Mouse (Mus musculus) urinary bladder, postnatal 10 days (tissue): ENCODE results near the gene Ppfia4.

Experiments
- DNase-seq: peaks from one replicate; pipeline ENCODE4 v3.0.0; 2022; ENCODE audit warnings: low spot score

Gene Ppfia4

DNA sequence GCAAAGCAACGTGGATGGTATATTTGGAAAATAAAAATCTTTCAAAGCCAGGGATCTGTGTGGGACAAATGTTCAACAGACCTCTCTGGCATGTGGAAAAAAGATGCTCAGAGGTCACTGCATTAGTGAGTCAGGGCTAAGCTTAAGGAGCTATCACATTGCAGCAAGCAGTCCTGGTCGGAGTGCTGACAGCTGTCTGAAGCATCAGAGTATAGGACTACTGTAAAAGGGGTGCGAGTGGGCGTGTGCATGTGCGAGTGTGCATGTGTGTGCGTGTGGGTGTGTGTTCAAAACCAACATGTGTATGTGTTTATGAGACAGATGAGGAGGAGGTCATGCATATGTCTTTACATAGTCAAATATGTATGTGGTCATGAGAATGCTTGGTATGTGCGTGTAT is 6.4 kb upstream of the Ppfia4 start:
- DNase-seq = no peak

DNA sequence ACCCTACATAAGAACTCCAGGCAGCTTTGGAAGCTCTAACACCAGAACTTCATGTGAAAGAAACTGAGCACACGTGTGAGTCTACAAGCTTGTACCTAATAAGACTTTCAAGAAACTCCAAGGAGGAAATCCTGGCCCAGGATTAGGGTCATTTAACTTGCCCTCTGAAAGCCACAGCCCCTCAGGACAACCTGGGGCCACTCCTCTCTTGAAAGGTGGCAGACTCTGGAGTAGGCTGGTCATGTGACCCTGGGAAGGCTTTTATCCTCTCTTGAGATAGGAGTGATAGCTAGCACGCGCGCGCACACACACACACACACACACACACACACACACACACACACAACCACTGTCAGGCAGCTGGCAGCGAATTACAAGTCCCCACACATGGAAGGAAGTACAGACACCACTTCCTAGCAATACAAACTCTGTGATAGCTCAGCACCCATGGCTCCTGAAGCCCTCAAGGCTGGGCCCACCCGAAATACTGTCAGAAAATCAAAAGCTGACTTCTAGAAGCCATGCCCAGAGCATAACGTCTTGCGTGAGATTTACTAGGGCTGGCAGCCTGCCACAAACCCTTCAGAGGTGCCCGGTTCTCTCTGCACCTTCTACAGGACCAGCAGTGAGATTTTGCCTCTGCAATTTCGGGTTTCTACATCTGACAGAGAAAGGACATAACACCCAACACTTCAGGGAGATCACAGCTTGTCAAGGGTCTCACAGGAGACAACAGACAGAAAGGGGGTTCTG is 4.4 kb upstream of the Ppfia4 start:
- no peak for DNase-seq

DNA sequence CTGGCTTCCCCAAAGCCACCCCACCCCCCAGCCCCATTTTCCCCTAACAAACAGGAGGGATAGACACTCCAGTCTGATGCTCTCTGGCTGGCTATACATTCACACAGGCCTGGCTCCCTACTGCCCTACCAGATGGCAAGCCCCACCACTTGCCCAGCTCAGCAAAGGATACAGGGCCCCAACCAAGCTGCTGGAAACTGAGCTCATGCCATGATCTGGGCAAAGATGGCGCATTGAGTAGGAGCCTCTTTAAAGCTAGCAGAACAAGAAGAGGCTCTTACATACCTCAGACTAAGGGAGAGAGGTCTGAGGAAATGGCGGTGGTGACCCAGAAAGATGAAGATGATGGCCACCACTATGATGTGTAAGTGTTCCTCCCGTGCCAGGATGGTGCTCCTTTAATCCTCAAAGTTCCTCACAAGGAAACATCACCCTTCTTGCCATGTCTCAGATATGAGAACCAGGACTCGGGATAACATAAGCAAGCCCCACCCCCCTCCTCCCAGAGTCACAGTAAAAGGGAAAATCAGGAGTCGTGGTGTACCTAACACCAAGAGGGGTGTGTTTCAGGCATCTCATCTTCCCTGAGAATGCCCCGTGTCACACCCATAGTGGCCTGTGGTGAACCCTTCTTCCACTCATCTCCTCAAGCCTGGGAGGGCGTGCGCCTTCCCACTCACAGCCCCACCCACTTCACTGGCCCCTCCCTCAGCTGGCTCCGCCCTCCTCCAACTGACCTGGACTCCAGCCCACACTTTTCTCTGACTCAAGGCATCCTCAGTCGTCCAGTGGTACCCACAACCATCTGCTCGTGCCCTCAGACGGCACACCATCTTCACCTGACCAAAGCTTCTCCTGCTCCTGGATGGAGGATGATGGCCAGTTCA is 3.4 kb upstream of the Ppfia4 start:
- no peak for DNase-seq

DNA sequence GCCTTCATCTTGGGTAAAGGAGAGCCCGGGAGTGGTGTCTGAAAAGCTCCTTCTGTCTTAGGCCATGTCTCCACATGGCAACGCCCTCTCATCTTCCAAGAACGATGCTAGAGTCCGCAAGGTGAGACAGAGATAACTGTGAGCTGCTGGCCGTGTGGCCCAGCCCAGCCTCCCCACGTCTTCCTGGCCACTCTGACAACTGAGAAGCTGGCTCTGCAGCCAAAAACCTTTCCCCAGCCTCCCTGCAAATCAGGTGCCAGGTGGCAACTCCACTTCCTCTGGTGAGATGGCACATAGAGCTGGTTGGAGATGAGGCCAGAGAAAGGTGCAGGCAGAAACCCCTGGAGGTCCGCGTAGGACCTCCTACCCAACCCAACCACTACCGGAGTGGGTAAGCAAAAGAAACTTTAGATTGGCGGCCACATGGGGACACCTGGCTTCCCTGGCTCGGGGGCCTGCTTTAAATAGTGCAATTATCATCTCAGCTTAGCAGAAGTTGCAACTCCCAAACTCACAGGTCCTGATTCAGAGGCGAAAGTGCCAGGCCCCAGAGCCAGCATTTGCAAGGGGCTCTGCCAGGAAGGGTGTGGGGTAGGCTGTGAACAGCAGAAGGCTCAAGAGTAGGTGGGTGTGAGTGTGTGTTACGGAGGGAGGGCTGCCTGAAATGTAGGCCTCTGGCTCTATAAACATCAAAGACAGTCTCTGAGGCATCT is 2.6 kb upstream of the Ppfia4 start:
- DNase-seq = no peak

DNA sequence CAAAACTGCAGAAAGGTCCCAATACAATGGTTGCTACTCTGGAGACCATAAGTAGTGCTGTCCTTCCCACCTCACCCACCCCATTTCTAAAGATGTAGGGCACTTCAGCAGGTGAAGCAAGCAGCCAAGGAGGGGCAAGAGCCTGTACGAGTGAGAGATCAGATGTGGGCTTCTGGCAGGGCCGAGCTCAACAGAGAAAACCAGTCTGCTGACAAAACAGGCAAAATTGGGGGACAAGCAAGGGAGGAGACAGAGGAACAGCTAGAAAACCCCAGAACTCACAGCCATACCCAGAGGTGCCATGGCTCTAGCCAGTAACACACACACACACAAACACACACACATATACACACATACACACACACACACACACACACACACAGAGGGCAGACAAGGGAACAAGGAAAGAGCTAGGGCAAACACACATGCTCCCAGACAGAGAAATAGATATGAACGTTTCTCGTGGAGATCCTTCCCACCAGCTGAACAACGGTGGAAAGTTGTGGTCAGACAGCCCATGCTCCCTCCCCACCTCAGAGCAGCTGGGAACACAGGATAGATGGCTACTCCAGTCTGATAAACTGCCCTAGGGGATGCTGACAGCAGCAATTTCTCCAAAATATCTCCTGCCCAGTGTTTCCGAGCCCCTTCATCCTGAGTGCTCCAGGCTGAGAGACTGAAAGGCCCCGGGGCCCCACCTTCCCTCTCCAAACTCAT is 1.5 kb upstream of the Ppfia4 start:
- DNase-seq = no peak

DNA sequence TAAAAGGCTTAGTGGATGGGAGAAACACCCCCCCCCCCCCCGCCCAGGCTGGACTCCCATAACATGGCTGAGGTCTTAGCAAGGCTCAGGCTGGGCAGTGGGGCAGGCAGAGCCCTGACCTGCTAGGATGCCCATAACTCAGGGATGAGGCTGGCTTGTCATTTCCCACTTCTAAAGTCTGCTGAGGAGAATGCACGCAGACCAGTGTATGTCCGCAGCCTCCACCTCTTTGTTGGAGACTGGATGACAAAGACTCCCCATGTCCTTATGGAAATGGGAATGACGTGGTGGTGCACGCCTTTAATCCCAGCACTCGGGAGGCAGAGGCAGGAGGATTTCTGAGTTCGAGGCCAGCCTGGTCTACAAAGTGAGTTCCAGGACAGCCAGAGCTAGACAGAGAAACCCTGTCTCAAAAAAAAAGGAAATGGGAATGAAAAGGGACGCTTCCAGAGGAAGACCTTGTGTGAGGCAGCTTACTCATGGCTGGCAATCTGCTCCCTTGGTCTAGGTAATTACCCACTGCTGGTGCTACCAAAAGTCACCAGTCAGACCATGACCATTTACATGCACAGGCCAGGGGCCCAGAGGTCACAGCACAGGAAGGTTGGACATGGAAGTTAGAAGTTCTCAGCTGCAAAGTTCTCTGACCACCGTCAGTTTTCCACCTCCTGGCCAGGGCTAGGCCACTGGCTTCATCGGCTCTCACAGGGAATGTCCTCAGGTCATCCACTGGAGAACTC is 813 bp upstream of the Ppfia4 start:
- DNase-seq = no peak

DNA sequence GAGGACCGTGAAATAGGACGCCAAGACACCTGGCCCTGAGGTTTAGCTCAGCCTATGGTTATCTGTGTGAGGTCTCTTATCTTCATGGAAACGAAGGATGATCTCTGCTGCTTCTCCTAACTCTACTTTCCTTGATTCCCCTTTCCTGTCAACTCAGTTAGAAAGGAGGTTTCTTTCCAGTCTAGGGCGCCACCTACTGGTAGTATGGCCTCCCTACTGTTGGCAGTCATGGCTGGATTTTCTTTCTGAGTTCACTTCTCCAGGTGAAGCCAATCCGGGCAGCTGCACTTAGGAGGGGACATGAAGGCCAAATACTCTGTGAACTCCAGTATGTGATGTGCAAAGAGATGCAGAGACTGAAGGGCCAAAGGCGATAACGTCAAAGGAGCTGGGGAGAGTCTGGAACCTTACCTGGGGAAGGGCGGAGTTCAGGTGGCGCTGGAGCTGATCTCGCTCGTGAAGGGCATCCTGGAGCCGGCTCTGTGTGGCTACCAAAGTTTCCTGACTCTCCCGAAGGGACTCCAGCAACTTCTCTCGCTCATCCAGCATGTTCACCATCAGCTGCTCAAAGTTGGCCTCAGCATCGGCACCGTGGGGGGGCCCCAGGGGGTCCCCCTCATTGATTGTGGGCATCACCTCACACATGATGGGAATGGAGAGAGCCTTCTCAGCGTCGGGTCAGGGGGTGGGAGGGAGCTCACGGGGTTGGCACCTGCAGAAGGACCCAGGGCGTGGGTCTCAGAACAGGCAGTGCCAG is 671 bp downstream of the Ppfia4 start:
- no peak for DNase-seq

DNA sequence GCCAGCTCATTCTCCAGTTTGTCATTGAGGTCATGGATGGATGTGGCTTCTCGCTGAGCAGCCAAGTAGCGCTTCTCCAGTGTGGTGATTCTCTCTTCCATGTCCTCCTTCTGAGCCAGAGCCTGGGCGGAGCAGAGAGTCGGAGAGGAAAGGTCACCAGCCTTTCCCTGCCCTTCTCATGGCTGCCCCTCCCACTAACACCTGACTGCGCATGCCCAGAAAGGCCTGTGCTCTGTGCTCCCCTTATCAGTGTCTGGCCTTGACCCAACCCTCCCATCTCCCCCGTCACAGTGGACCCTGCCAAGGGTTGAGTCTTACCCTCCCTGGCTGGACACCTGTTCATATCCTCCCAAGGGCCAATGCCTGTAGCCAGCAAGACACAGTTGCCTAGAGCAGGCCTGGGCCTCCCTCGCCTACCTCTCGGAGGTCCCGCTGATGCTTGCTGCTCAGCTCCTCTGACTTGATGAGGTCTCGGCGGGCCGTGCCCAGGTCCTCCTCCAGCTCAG is 5.8 kb downstream of the Ppfia4 start:
- DNase-seq = no peak

DNA sequence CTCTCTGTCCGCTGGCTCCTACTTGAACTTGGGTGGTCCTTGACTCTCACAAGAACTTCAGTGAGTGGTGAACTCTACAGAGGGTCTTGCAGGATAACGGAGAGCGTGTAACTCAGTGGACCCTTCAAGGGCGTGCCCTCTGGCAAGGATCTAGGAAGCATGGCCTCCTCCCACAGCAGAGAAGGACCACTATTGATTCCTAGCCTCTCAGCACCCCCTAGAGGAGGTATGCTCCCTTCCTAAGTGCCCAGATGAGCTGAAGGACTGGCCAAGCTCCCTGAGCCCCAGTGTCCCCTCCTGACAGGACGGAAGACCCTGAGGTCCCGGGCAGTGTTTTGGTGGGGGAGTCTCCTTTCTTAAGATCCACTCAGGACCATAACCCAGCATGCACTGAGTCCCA is 10.1 kb downstream of the Ppfia4 start:
- DNase-seq = no peak

DNA sequence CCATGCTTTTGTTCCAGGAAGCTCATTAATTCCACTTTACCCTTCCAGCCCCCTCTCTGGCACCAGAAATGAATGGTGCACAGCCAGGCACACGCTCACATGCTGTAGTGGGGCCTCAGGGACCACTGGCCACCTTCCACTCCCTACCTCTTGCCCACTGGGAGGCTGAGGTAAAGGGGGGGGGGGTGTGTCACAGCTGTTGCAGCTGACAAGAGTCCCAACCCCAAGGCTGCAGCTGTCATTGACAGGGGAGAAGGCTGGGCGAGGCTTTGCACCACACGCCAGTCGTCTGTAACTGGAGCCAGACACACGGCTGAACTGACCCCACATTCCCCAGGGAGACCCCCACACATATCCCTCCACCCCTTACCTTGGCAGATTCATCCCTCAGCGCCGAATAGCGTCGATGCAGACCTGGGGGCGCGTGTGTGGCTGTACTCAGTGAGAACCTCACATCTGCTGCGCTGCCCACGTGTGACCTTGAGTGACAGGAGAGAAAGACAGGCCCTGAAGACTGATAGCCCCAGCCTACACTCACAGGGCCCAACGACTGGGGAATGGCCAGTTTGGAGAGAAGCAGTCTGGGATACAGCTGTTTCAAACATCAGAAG is 11.9 kb downstream of the Ppfia4 start:
- no peak for DNase-seq

DNA sequence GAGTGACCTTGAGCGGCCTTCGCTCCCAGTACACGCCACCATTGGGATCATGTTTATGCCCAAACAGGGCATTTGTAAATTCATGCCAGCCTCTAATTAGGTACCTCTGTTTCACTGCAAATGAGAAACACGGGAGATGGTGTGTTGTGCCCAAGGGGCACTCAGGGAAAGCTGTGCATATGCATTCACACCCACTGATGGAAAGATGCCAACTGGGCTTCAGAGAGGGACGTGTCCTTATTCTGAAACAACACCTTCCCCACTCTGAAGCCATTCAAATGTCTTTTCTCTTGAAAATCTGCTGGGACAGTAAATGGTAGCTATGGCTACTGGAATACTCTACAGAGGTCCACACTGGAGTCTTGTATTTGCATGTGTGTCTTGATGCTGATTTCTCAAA is 14.5 kb downstream of the Ppfia4 start:
- DNase-seq = no peak

DNA sequence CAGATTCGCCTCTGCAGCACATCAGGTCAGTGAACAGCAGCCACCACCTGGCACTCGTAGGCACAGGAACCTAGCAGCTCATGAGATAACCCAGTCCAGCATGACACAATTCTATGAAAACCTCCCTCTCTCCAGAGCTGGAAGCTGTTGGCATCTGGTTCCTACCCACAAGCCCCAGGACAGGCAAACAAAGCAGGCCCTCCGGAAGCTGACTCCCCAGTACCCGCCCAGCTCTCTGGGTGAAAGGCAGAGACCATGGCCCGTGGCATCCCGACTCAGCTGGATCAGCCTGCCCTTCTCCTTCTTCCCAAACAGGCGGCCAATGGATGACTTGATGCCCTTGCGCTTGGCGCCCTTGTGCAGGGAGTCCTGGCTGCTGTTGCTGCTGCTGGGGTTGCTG is 16.4 kb downstream of the Ppfia4 start:
- DNase-seq = no peak

DNA sequence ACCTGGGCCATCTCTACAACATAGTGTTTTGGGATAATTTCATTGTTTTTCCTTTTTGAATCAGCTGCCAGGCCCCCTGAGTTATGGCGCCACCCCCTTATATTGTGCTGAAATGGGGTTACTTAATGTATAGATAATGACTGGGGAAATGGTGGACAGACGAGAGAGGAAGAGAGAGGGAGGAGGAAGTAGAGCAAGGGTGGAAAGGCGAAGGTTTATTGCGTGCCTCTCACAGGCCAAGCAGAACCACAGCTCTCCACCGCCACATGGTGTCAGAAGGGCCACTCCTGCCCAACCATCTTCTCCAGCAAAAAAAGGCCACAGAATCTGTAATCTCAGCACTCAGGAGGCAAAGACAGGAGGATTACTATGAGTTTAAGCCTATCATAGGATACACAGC is 17.5 kb downstream of the Ppfia4 start:
- no peak for DNase-seq

DNA sequence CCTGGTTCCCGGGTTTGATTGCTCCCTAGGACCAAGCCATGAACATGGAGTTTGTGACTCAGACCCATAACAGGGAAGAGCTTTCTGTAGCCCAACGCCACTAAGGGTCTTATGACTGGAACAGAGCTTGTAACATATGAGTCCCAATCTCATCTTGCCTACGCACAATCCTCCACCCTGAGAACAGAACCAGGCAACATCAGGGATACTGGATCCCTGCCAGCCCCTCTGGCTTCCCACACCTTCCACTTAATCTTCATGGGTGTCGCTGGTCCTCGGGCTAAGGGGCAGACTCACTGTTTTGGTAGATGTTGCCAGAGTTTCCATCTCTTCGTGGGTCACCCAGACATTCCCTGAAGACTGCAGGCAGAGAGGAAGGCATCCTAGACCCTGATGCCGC is 21.0 kb downstream of the Ppfia4 start:
- no peak for DNase-seq

DNA sequence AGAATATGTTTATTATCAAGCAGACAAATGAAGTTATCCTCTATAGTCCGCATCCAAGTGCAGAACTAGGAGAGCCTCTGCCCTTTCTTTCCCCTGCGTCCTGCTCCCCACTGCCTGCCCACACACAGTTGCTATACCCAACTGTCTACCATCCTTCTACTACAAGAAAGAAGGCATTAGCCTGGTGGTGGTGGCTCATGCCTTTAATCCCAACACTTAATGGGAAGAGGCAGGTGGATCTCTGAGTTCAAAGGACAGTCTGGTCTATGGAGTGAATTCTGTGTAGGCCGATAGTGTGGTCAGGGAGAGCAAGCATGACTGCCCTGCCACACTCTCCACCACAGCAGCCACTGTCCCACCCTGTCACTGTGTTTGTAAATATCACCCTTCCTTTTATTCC is 22.0 kb downstream of the Ppfia4 start:
- DNase-seq = no peak

DNA sequence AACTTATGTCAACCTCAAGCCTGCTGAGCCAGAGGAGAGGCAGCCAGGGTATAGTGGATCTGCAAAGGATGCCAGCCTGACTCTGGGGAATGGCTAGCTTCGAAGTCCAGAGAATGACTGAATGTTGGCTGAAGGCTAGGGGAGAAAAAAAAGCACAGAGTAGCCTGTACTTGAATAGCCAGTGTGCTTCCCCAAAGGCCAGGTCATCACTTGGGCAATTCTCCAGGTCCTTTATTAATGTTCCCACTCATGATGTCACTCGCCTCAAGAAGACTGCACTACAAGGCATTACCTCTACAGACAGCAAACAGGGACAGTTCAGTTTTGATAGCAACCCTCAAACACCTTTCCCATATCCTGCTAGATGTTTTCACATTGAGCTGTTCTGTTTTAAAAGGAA is 22.4 kb downstream of the Ppfia4 start:
- DNase-seq = no peak

DNA sequence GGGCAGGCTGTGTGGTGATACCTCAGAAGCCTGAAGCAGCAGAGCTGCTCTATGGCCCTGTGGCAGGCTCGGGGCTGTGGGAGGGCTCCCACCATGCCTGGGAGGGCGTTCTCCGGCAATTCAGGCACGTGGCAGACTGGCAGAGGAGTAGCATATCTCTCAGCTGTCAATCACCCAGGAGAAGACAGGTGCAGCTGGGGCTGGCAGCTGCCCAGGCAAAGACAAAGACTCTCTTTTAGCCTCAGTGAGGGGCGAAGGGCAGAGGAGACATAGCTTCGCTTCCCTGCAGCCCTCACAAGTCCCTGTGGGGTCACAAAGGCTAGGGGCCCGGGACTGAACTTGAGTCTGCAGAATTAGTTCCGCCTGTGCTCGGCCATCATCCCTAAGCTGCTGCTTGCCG is 25.3 kb downstream of the Ppfia4 start:
- DNase-seq = no peak

DNA sequence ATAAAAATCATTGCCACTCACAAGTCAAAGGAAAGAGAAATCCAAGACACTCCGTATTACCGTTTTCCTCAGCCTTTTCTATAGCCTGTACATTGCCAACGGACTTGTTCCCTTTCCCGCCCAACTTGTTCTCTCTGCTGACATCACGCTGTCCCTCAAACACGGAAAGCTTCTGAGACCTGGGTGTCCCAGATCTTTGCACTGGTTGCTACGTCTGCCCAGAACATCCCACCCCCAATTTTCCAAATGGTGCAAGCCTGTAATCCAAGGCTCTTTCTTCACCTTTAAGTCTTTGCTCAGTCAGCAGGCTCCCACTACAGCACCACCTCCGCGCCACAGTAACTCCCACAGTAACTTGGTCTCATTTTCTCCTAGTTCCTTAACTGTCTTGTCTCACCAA is 27.8 kb downstream of the Ppfia4 start:
- DNase-seq = no peak

DNA sequence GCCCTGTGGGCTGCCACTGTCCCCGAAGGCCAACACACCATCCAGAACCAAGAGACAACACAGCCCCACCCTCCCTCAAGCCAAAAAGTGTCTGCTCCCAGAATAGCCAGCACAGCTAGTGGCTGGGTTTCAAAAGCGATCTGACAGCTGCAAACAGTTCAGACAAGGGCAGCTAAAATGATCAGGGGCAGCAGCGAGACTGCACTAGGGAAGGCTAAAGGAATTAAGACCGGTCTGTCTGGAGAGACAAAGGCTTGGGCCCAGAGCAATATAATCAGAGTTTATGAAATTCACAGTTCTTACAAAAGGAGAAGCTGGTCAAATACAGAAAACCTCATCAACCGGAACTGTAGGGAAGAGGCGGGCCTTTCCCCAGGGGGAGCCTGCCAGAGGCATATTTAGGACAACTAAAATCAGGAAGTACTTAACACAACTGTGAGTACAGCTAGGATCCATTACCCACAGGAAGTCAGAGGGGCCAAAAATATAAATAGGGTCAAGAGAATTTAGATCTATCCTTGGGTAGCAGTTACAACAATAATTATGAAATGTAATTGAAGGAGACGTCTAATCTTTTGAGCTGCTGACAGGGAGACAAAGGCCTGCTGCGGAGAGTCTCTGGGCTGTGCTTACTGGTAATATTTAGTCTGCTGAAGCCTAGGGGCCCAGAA is 30.0 kb downstream of the Ppfia4 start:
- DNase-seq = no peak
